Mouse (Mus musculus) thymus, adult 2 months (tissue): ENCODE measurements at regions not wholly inside any gene's neighbourhood (a gene's known extent, or its start where the extent isn't known, plus 50 kb on each side); places are given as distances from the start of the nearest gene placed in this dataset.

Experiments used
- CTCF ChIP-seq: fragments of 200-500 bp; IDR thresholded peaks from 2 replicates; pipeline ENCODE4 v1.5.1; 2012; ENCODE audit warnings: mild to moderate bottlenecking, control low read depth, low read length, moderate library complexity, borderline replicate concordance; ENCODE audit not compliant: control insufficient read depth, poor library complexity, insufficient read depth; ENCODE audit errors: extremely low read depth
- POLR2A ChIP-seq: fragments of 200-500 bp; IDR thresholded peaks from 2 replicates; pipeline ENCODE4 v1.6.1; 2012; ENCODE audit warnings: mild to moderate bottlenecking, low read length, control low read depth, moderate library complexity; ENCODE audit not compliant: control insufficient read depth, poor library complexity, insufficient read depth; ENCODE audit errors: extremely low read depth

DNA sequence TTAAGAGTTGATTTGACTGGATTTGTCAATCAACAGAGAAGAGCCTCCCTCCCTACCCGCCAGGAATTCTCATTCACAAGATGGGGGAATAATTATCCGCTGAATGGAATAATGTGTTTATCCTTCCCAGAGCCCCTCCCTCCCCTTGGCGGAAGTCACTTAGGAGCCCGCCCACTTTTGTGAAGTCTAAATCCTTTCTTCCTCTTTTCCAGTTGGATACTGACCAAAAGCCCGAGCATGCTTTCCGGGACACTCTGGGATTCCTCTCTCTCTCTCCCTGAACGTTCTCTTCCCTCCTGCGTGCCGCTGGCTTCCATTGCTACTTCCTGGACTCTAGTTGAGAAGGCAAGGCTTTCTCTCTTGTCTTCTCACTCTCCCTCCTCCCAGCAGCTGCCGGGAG lies 79.9 kb downstream of the Avpr1a start:
- TF ChIP-seq POLR2A (no peak), CTCF (no peak)
